Mouse (Mus musculus) stomach, embryonic 16.5 days (tissue): ENCODE measurements around the gene Usp49. TPM values are rescaled to one million over a fixed set of nuclear protein-coding genes. Genes with fewer than 3 reads are reported as not detected.

ENCODE experiments used
- ATAC-seq: fragments of 200-750 bp; cut with Nextera tagmentation; 2 replicates; pipeline ENCODE4 v1.8.0; 2017; ENCODE audit warnings: moderate number of reproducible peaks, moderate TSS enrichment; ENCODE audit not compliant: insufficient read depth, low FRiP score
- H3K27ac ChIP-seq: fragments of 300-500 bp; sonication (generic); 2 replicates; pipeline ENCODE4 v1.5.1; 2014; ENCODE audit warnings: low read length
- H3K27me3 ChIP-seq: fragments of 300-500 bp; sonication (generic); 2 replicates; pipeline ENCODE4 v1.6.1; 2014; ENCODE audit warnings: low read length, control low read depth, mixed read lengths; ENCODE audit not compliant: control insufficient read depth, insufficient read depth
- H3K36me3 ChIP-seq: fragments of 300-500 bp; sonication (generic); 2 replicates; pipeline ENCODE4 v1.6.1; 2014; ENCODE audit warnings: low read length; ENCODE audit not compliant: control insufficient read depth, insufficient read depth
- H3K4me1 ChIP-seq: fragments of 300-500 bp; sonication (generic); 2 replicates; pipeline ENCODE4 v1.6.1; 2014; ENCODE audit warnings: low read length, control low read depth, mixed read lengths; ENCODE audit not compliant: control insufficient read depth, insufficient read depth
- H3K4me2 ChIP-seq: fragments of 300-500 bp; sonication (generic); 2 replicates; pipeline ENCODE4 v1.6.1; 2014; ENCODE audit warnings: low read depth, low read length, mixed read lengths
- H3K4me3 ChIP-seq: fragments of 300-500 bp; sonication (generic); replicated peaks from 2 replicates; pipeline ENCODE4 v1.5.1; 2014; ENCODE audit warnings: mild to moderate bottlenecking, low read length
- H3K9ac ChIP-seq: fragments of 300-500 bp; sonication (generic); 2 replicates; pipeline ENCODE4 v1.6.1; 2014; ENCODE audit warnings: low read length
- H3K9me3 ChIP-seq: fragments of 300-500 bp; sonication (generic); replicated peaks from 2 replicates; pipeline ENCODE4 v1.6.1; 2016; ENCODE audit warnings: low read length, control low read depth; ENCODE audit not compliant: control insufficient read depth
- WGBS: fragments of 180-500 bp; shearing (Covaris S2); extraction: QIAGEN DNeasy Blood & Tissue Kit; methylation state at CpG from one replicate; pipeline ENCODE4 v1.1.7; 2014; 5-methylcytosine and 5-hydroxymethylcytosine counted together
- polyA plus RNA-seq: library from polyadenylated mRNA; unstranded; fragments of >200 nt; fragmentation: Nextera tagmentation; extraction: Ambion mirVana; gene quantifications from 2 replicates; pipeline ENCODE4 v1.2.1, GENCODE M21; 2015

Usp49 gene
- 3.3 and 3.5 TPM in 2 replicates for polyA plus RNA-seq

- Histone ChIP-seq H3K36me3 (no peaks in the 10 kb centered on the region), H3K4me2 (peak within 1 kb of the TSS; percentile 97), H3K4me1 (peaks cover 8% of the 10 kb centered on the region), H3K9ac (peak within 1 kb of the TSS; percentile 79), H3K27ac (peak within 1 kb of the TSS; percentile 94), H3K4me3 (peak within 1 kb of the TSS; percentile 73), H3K27me3 (no peaks in the 10 kb centered on the region), H3K9me3 (no peaks in the 10 kb centered on the region)
- 0% methylated on average over 3 of the region's 3 CpGs for WGBS
- ATAC-seq = no peak
Observed at GRCm38 (mm10) chr17:47630678-47631065, at the start of gene Usp49. Gene Usp49 (plus strand): TSS chr17:47630690.

GRCm38 (mm10) chr17:47580962-47581361 is 49.5 kb upstream of the Usp49 start:
- ATAC-seq = no peak
- Histone ChIP-seq H3K4me1 (no peaks in the 10 kb centered on the region), H3K36me3 (no peaks in the 10 kb centered on the region), H3K27me3 (no peaks in the 10 kb centered on the region), H3K9me3 (no peaks in the 10 kb centered on the region), H3K9ac (no peak overlapping the region), H3K27ac (no peak overlapping the region), H3K4me3 (no peak overlapping the region), H3K4me2 (no peak overlapping the region)
- 87% methylated on average over 4 of the region's 4 CpGs for WGBS

GRCm38 (mm10) chr17:47588517-47588916 is 42.0 kb upstream of the Usp49 start:
- no peak overlapping the region for H3K4me3 ChIP-seq
- no peak overlapping the region for H3K4me2 ChIP-seq
- no peak overlapping the region for H3K9ac ChIP-seq
- no peaks in the 10 kb centered on the region for H3K27me3 ChIP-seq
- peaks cover 6% of the 10 kb centered on the region; the same call in 1 of the 2 replicates for H3K4me1 ChIP-seq
- H3K36me3 ChIP-seq = no peaks in the 10 kb centered on the region
- WGBS = 84% methylated on average over 8 of the region's 8 CpGs
- H3K9me3 ChIP-seq = no peaks in the 10 kb centered on the region
- H3K27ac ChIP-seq = no peak overlapping the region
- no peak for ATAC-seq

GRCm38 (mm10) chr17:47591073-47591472 is 39.4 kb upstream of the Usp49 start:
- Histone ChIP-seq H3K9ac (no peak overlapping the region), H3K4me2 (no peak overlapping the region), H3K27ac (no peak overlapping the region), H3K4me3 (no peak overlapping the region), H3K9me3 (no peaks in the 10 kb centered on the region), H3K27me3 (no peaks in the 10 kb centered on the region), H3K4me1 (peaks cover 13% of the 10 kb centered on the region), H3K36me3 (no peaks in the 10 kb centered on the region)
- 71% methylated on average over 3 of the region's 3 CpGs for WGBS
- ATAC-seq = no peak

- H3K4me2 ChIP-seq = peak overlapping the region; percentile 74
- H3K9ac ChIP-seq = peak overlapping the region; percentile 85
- peaks cover 33% of the 10 kb centered on the region for H3K4me1 ChIP-seq
- H3K27me3 ChIP-seq = no peaks in the 10 kb centered on the region
- ATAC-seq = peak; percentile 89
- under 1% methylated on average over 63 of the region's 63 CpGs for WGBS
- peak overlapping the region; percentile 99 for H3K27ac ChIP-seq
- H3K9me3 ChIP-seq = no peaks in the 10 kb centered on the region
- peaks cover 7% of the 10 kb centered on the region; the same call in 1 of the 2 replicates for H3K36me3 ChIP-seq
- peak overlapping the region; percentile 81 for H3K4me3 ChIP-seq
Observed at GRCm38 (mm10) chr17:47593215-47593853, 37.2 kb upstream of the Usp49 start.

GRCm38 (mm10) chr17:47593854-47594182 is 36.7 kb upstream of the Usp49 start:
- peak overlapping the region; percentile 85 for H3K9ac ChIP-seq
- WGBS = under 1% methylated on average over 13 of the region's 13 CpGs
- H3K36me3 ChIP-seq = peaks cover 11% of the 10 kb centered on the region; the same call in 1 of the 2 replicates
- H3K9me3 ChIP-seq = no peaks in the 10 kb centered on the region
- H3K27ac ChIP-seq = peak overlapping the region; percentile 99
- peaks cover 38% of the 10 kb centered on the region for H3K4me1 ChIP-seq
- no peak for ATAC-seq
- H3K4me3 ChIP-seq = peak overlapping the region; percentile 81
- peak overlapping the region; percentile 74 for H3K4me2 ChIP-seq
- H3K27me3 ChIP-seq = no peaks in the 10 kb centered on the region

- ATAC-seq = no peak
- Histone ChIP-seq H3K27me3 (no peaks in the 10 kb centered on the region), H3K9me3 (no peaks in the 10 kb centered on the region), H3K4me1 (peaks cover 38% of the 10 kb centered on the region), H3K36me3 (peaks cover 11% of the 10 kb centered on the region; the same call in 1 of the 2 replicates), H3K27ac (peak overlapping the region; percentile 99), H3K9ac (peak overlapping the region; percentile 85), H3K4me2 (peak overlapping the region; percentile 74), H3K4me3 (peak overlapping the region; percentile 81)
- WGBS = under 1% methylated on average over 43 of the region's 43 CpGs
Observed at GRCm38 (mm10) chr17:47594183-47594968, 36.1 kb upstream of the Usp49 start.

GRCm38 (mm10) chr17:47594969-47595247 is 35.6 kb upstream of the Usp49 start:
- peak overlapping the region; percentile 74 for H3K4me2 ChIP-seq
- H3K4me1 ChIP-seq = peaks cover 38% of the 10 kb centered on the region
- peak overlapping the region; percentile 85 for H3K9ac ChIP-seq
- no peak for ATAC-seq
- H3K27ac ChIP-seq = peak overlapping the region; percentile 99
- H3K27me3 ChIP-seq = no peaks in the 10 kb centered on the region
- 0% methylated on average over 9 of the region's 9 CpGs for WGBS
- peak overlapping the region; percentile 81 for H3K4me3 ChIP-seq
- H3K36me3 ChIP-seq = peaks cover 11% of the 10 kb centered on the region; the same call in 1 of the 2 replicates
- no peaks in the 10 kb centered on the region for H3K9me3 ChIP-seq
